Mouse (Mus musculus) cerebellum, adult 8-10 months (tissue): ENCODE results near the gene Tbc1d2b.

ENCODE experiments used
- DNase-seq: peaks from one replicate; pipeline ENCODE4 v3.0.0; 2022

Gene Tbc1d2b

GRCm38 (mm10) chr9:90164670-90165453, 105.7 kb downstream of the Tbc1d2b start:
- DNase-seq = no peak

- DNase-seq = no peak
Observed at GRCm38 (mm10) chr9:90163749-90164095, 106.9 kb downstream of the Tbc1d2b start.

GRCm38 (mm10) chr9:90162926-90163748, 107.5 kb downstream of the Tbc1d2b start, which contains the start of gene Adamts7:
Adamts7 (plus strand) TSS chr9:90163069.
- DNase-seq = peak; percentile 27

GRCm38 (mm10) chr9:90162243-90162925, 108.2 kb downstream of the Tbc1d2b start:
- DNase-seq = no peak
